Mouse (Mus musculus) midbrain, embryonic 11.5 days (tissue): ENCODE measurements around the gene Teddm3. TPM values are rescaled to one million over a fixed set of nuclear protein-coding genes. Genes with fewer than 3 reads are reported as not detected.

ENCODE experiments used
- ATAC-seq: fragments of 200-750 bp; cut with Nextera tagmentation; 2 replicates; pipeline ENCODE4 v1.8.0; 2017; ENCODE audit warnings: moderate TSS enrichment, moderate library complexity; ENCODE audit not compliant: low FRiP score
- DNase-seq: peaks from one replicate; pipeline ENCODE4 v3.0.0; 2015; ENCODE audit warnings: low spot score; ENCODE audit errors: missing footprints
- H3K27ac ChIP-seq: fragments of 300-500 bp; sonication (generic); 2 replicates; pipeline ENCODE4 v1.5.1; 2014; ENCODE audit warnings: low read depth, low read length
- H3K27me3 ChIP-seq: fragments of 300-500 bp; sonication (generic); 2 replicates; pipeline ENCODE4 v1.6.1; 2014; ENCODE audit warnings: mild to moderate bottlenecking, low read length, moderate library complexity, mixed read lengths; ENCODE audit not compliant: control insufficient read depth, insufficient read depth
- H3K36me3 ChIP-seq: fragments of 300-500 bp; sonication (generic); 2 replicates; pipeline ENCODE4 v1.6.1; 2014; ENCODE audit warnings: mild to moderate bottlenecking, low read length, moderate library complexity, mixed read lengths; ENCODE audit not compliant: control insufficient read depth, insufficient read depth
- H3K4me1 ChIP-seq: fragments of 300-500 bp; sonication (generic); 2 replicates; pipeline ENCODE4 v1.6.1; 2014; ENCODE audit warnings: low read length; ENCODE audit not compliant: control insufficient read depth, insufficient read depth
- H3K4me2 ChIP-seq: fragments of 300-500 bp; sonication (generic); 2 replicates; pipeline ENCODE4 v1.6.1; 2014; ENCODE audit warnings: mild to moderate bottlenecking, moderate library complexity
- H3K4me3 ChIP-seq: fragments of 300-500 bp; sonication (generic); 2 replicates; pipeline ENCODE4 v1.5.1; 2014; ENCODE audit warnings: low read depth, low read length
- H3K9ac ChIP-seq: fragments of 300-500 bp; sonication (generic); 2 replicates; pipeline ENCODE4 v1.6.1; 2014; ENCODE audit warnings: low read length
- H3K9me3 ChIP-seq: fragments of 300-500 bp; sonication (generic); 2 replicates; pipeline ENCODE4 v1.6.1; 2016; ENCODE audit warnings: low read length; ENCODE audit not compliant: control insufficient read depth
- WGBS: fragments of 180-500 bp; shearing (Covaris S2); extraction: QIAGEN DNeasy Blood & Tissue Kit; methylation state at CpG from one replicate; pipeline ENCODE4 v1.1.7; 2014; 5-methylcytosine and 5-hydroxymethylcytosine counted together
- polyA plus RNA-seq: library from polyadenylated mRNA; unstranded; fragments of >200 nt; fragmentation: Nextera tagmentation; extraction: Ambion mirVana; gene quantifications from 2 replicates; pipeline ENCODE4 v1.2.1, GENCODE M21; 2014

Gene Teddm3
- polyA plus RNA-seq, 1 experiment from 2014 or later = not detected

DNA sequence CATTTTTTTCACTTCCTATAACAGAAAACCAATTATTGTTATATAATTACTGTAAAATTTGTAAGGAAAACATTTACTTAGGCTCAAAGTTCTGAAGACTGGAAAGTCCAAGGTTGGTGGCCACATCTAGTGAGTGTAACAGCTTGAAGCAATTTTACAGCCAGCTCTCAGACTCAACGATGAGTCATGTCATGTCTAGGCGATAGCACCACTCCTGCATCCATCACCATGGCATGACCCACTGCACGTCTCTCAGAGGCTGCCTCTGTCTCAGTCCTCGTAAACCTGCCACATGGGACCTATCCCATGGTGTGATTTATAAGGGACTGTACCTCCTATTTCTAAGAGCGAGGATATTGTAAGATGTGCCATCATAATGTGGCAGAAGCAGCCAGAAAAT lies 37.7 kb downstream of the Teddm3 start:
- DNase-seq (no peak), ATAC-seq (no peak)
- Histone ChIP-seq H3K9ac (no peak overlapping the region), H3K27ac (no peak overlapping the region), H3K4me3 (no peak overlapping the region), H3K9me3 (no peaks in the 10 kb centered on the region), H3K4me2 (no peak overlapping the region), H3K4me1 (no peaks in the 10 kb centered on the region), H3K27me3 (no peaks in the 10 kb centered on the region), H3K36me3 (no peaks in the 10 kb centered on the region)
- WGBS = 90% methylated on average over 5 of the region's 5 CpGs

DNA sequence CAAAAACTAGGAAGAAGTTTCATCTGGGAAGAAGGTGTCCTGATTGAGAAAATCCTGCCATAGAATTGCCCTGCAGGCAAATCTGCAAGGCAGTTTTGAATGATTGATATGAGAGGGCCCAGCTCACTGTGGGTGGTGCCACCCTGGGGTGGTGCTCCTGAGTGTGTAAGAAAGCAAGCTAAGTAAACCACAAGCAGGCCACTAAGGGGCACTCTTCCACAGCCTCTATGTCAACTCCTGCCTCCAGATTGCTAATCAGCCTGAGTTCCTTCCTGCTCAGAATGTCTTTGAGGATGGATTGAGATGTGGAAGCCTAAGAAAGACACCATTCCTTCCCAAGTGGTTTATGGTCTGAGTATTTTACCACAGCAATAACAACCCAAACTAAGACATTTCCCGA lies 44.3 kb downstream of the Teddm3 start:
- DNase-seq (no peak), ATAC-seq (no peak)
- no peak overlapping the region for H3K4me2 ChIP-seq
- no peak overlapping the region for H3K4me3 ChIP-seq
- 82% methylated on average over 1 of the region's 1 CpGs for WGBS
- H3K36me3 ChIP-seq = no peaks in the 10 kb centered on the region
- no peaks in the 10 kb centered on the region for H3K4me1 ChIP-seq
- H3K27ac ChIP-seq = no peak overlapping the region
- H3K27me3 ChIP-seq = no peaks in the 10 kb centered on the region
- H3K9me3 ChIP-seq = no peaks in the 10 kb centered on the region
- H3K9ac ChIP-seq = no peak overlapping the region

Other genes with a start within 250 kb of the Teddm3 start
- 7.7 and 9.8 TPM in 2 replicates for gene Ephb3, start 50.8 kb upstream of the Teddm3 start, polyA plus RNA-seq